Mouse (Mus musculus) lung, adult 2 months (tissue): ENCODE measurements around the gene A730061H03Rik.

Source experiments
- CTCF ChIP-seq: fragments of 200-500 bp; IDR thresholded peaks from 2 replicates; pipeline ENCODE4 v1.5.1; 2011; ENCODE audit warnings: mild to moderate bottlenecking, low read length, control low read depth; ENCODE audit not compliant: insufficient read depth
- POLR2A ChIP-seq: fragments of 200-500 bp; IDR thresholded peaks from 2 replicates; pipeline ENCODE4 v1.6.1; 2011; ENCODE audit warnings: low read depth, mild to moderate bottlenecking, control low read depth, low read length, borderline replicate concordance; ENCODE audit errors: extremely low read depth

GRCm38 (mm10) chr14:55579511-55580496, 19.6 kb upstream of the A730061H03Rik start:
- TF ChIP-seq CTCF = no peak
- no peak for TF ChIP-seq POLR2A
